Mouse (Mus musculus) cerebellum, adult 2 months (tissue): ENCODE results near the gene Zfp467.
A peak's percentile ranks its signal among the peaks of the same experiment; 100 is the strongest.

Experiments
- CTCF ChIP-seq: fragments of 200-500 bp; IDR thresholded peaks from 2 replicates; pipeline ENCODE4 v1.5.1; 2011; ENCODE audit warnings: low read depth, mild to moderate bottlenecking, control low read depth, low read length, moderate library complexity, borderline replicate concordance; ENCODE audit not compliant: insufficient read depth
- POLR2A ChIP-seq: fragments of 200-500 bp; IDR thresholded peaks from 2 replicates; pipeline ENCODE4 v1.6.1; 2011; ENCODE audit warnings: low read length, control low read depth, borderline replicate concordance; ENCODE audit not compliant: insufficient read depth

- peak; percentile 24; the same call in 1 of the 2 replicates for TF ChIP-seq CTCF
- TF ChIP-seq POLR2A, result no peak
Observed at GRCm38 (mm10) chr6:48467490-48467889, 21.9 kb upstream of the Zfp467 start.
